Mouse (Mus musculus): ENCODE results near the gene B230217C12Rik. TPM values are rescaled to one million over a fixed set of nuclear protein-coding genes. Genes with fewer than 3 reads are reported as not detected.

Gene B230217C12Rik
- polyA plus RNA-seq (2012; rRNA removed) = 1.8 and 3.1 TPM in 2 replicates

- no peak for DNase-seq (ENCODE audit: low read depth in 1 of 2, low spot score in 2 of 2)
- H3K27ac ChIP-seq (ENCODE audit: insufficient read depth, low read length) = peak within 1 kb of the TSS; percentile 32; the same call in 1 of the 2 replicates
- TF ChIP-seq POLR2A (IDR thresholded peaks at IDR 0.05; ENCODE audit: low read depth, low read length) (no peak), CTCF (IDR thresholded peaks at IDR 0.05; ENCODE audit: extremely low read depth, insufficient read depth, insufficient read length, insufficient replicate concordance) (0 out of 2 replicates have a peak, but pooled peaks have one; percentile 2)
- peaks cover 11% of the 10 kb centered on the region; the same call in 1 of the 2 replicates for H3K4me1 ChIP-seq (ENCODE audit: control insufficient read depth, insufficient read depth, insufficient read length)
- no peaks in the 10 kb centered on the region for H3K27me3 ChIP-seq (ENCODE audit: control insufficient read depth, insufficient read depth, low read length)
- H3K36me3 ChIP-seq (ENCODE audit: control insufficient read depth, insufficient read depth, low read length) = peaks cover 12% of the 10 kb centered on the region
- H3K4me3 ChIP-seq (ENCODE audit: extremely low read depth, insufficient read depth, insufficient read length) = peak within 1 kb of the TSS; percentile 55
- WGBS = 8% methylated on average over 6 of the region's 6 CpGs
Observed at GRCm38 (mm10) chr11:97840539-97840954, at the start of gene B230217C12Rik. Gene B230217C12Rik, plus strand, starts transcription at chr11:97840780.

GRCm38 (mm10) chr11:97793165-97793564, 47.4 kb upstream of the B230217C12Rik start:
- WGBS = 0% methylated on average over 2 of the region's 2 CpGs
- peak; percentile 21 to 72 for DNase-seq (ENCODE audit: low read depth in 1 of 2, low spot score in 2 of 2)
- Histone ChIP-seq H3K36me3 (ENCODE audit: control insufficient read depth, insufficient read depth, low read length) (no peaks in the 10 kb centered on the region), H3K27me3 (ENCODE audit: control insufficient read depth, insufficient read depth, low read length) (no peaks in the 10 kb centered on the region), H3K27ac (ENCODE audit: insufficient read depth, low read length) (no peak overlapping the region), H3K4me1 (ENCODE audit: control insufficient read depth, insufficient read depth, insufficient read length) (no peaks in the 10 kb centered on the region), H3K4me3 (ENCODE audit: extremely low read depth, insufficient read depth, insufficient read length) (no peak overlapping the region)
- TF ChIP-seq CTCF (IDR thresholded peaks at IDR 0.05; ENCODE audit: extremely low read depth, insufficient read depth, insufficient read length, insufficient replicate concordance) = peak; percentile 7; the same call in 1 of the 2 replicates
- TF ChIP-seq POLR2A (IDR thresholded peaks at IDR 0.05; ENCODE audit: low read depth, low read length) = no peak

- 10% methylated on average over 6 of the region's 6 CpGs for WGBS
- DNase-seq (ENCODE audit: low read depth in 1 of 2, low spot score in 2 of 2) = peak; percentile 48 to 65
- H3K4me1 ChIP-seq (ENCODE audit: control insufficient read depth, insufficient read depth, insufficient read length) = peaks cover 8% of the 10 kb centered on the region; the same call in 1 of the 2 replicates
Observed at GRCm38 (mm10) chr11:97796910-97797309, 43.7 kb upstream of the B230217C12Rik start.

GRCm38 (mm10) chr11:97797369-97798082, 43.1 kb upstream of the B230217C12Rik start:
- no peak overlapping the region for H3K4me3 ChIP-seq (ENCODE audit: extremely low read depth, insufficient read depth, insufficient read length)
- H3K27me3 ChIP-seq (ENCODE audit: control insufficient read depth, insufficient read depth, low read length) = no peaks in the 10 kb centered on the region
- 80% methylated on average over 15 of the region's 15 CpGs for WGBS
- no peaks in the 10 kb centered on the region for H3K36me3 ChIP-seq (ENCODE audit: control insufficient read depth, insufficient read depth, low read length)
- no peak for DNase-seq (ENCODE audit: low read depth in 1 of 2, low spot score in 2 of 2)
- no peak for TF ChIP-seq CTCF (IDR thresholded peaks at IDR 0.05; ENCODE audit: extremely low read depth, insufficient read depth, insufficient read length, insufficient replicate concordance)
- no peak for TF ChIP-seq POLR2A (IDR thresholded peaks at IDR 0.05; ENCODE audit: low read depth, low read length)
- peaks cover 8% of the 10 kb centered on the region; the same call in 1 of the 2 replicates for H3K4me1 ChIP-seq (ENCODE audit: control insufficient read depth, insufficient read depth, insufficient read length)
- H3K27ac ChIP-seq (ENCODE audit: insufficient read depth, low read length) = no peak overlapping the region

More at GRCm38 (mm10) chr11:97796910-97797309, 43.7 kb upstream of the B230217C12Rik start:
- no peak overlapping the region for H3K27ac ChIP-seq (ENCODE audit: insufficient read depth, low read length)
- no peaks in the 10 kb centered on the region for H3K36me3 ChIP-seq (ENCODE audit: control insufficient read depth, insufficient read depth, low read length)
- no peaks in the 10 kb centered on the region for H3K27me3 ChIP-seq (ENCODE audit: control insufficient read depth, insufficient read depth, low read length)
- H3K4me3 ChIP-seq (ENCODE audit: extremely low read depth, insufficient read depth, insufficient read length) = no peak overlapping the region
- no peak for TF ChIP-seq CTCF (IDR thresholded peaks at IDR 0.05; ENCODE audit: extremely low read depth, insufficient read depth, insufficient read length, insufficient replicate concordance)
- TF ChIP-seq POLR2A (IDR thresholded peaks at IDR 0.05; ENCODE audit: low read depth, low read length) = no peak

GRCm38 (mm10) chr11:97798083-97798435, 42.5 kb upstream of the B230217C12Rik start:
- 76% methylated on average over 8 of the region's 8 CpGs for WGBS
- Histone ChIP-seq H3K4me3 (ENCODE audit: extremely low read depth, insufficient read depth, insufficient read length) (no peak overlapping the region), H3K36me3 (ENCODE audit: control insufficient read depth, insufficient read depth, low read length) (no peaks in the 10 kb centered on the region), H3K4me1 (ENCODE audit: control insufficient read depth, insufficient read depth, insufficient read length) (peaks cover 8% of the 10 kb centered on the region; the same call in 1 of the 2 replicates), H3K27me3 (ENCODE audit: control insufficient read depth, insufficient read depth, low read length) (no peaks in the 10 kb centered on the region), H3K27ac (ENCODE audit: insufficient read depth, low read length) (no peak overlapping the region)
- DNase-seq (ENCODE audit: low read depth in 1 of 2, low spot score in 2 of 2) = no peak
- TF ChIP-seq CTCF (IDR thresholded peaks at IDR 0.05; ENCODE audit: extremely low read depth, insufficient read depth, insufficient read length, insufficient replicate concordance) (no peak), POLR2A (IDR thresholded peaks at IDR 0.05; ENCODE audit: low read depth, low read length) (no peak)

- TF ChIP-seq CTCF (IDR thresholded peaks at IDR 0.05; ENCODE audit: extremely low read depth, insufficient read depth, insufficient read length, insufficient replicate concordance) (no peak), POLR2A (IDR thresholded peaks at IDR 0.05; ENCODE audit: low read depth, low read length) (no peak)
- under 1% methylated on average over 11 of the region's 11 CpGs for WGBS
- peak within 1 kb of the TSS; percentile 85 for H3K27ac ChIP-seq (ENCODE audit: insufficient read depth, low read length)
- peak within 1 kb of the TSS; percentile 71 for H3K4me3 ChIP-seq (ENCODE audit: extremely low read depth, insufficient read depth, insufficient read length)
- DNase-seq (ENCODE audit: low read depth in 1 of 2, low spot score in 2 of 2) = peak; percentile 79 to 81
- H3K36me3 ChIP-seq (ENCODE audit: control insufficient read depth, insufficient read depth, low read length) = no peaks in the 10 kb centered on the region
- H3K4me1 ChIP-seq (ENCODE audit: control insufficient read depth, insufficient read depth, insufficient read length) = peaks cover 10% of the 10 kb centered on the region; the same call in 1 of the 2 replicates
- H3K27me3 ChIP-seq (ENCODE audit: control insufficient read depth, insufficient read depth, low read length) = no peaks in the 10 kb centered on the region
Observed at GRCm38 (mm10) chr11:97798782-97799145, 41.8 kb upstream of the B230217C12Rik start, which contains the start of gene Lasp1. Gene Lasp1, plus strand, starts transcription at chr11:97799000.
